Mouse (Mus musculus) E14TG2a.4 (cell line): ENCODE results near the gene Gnmt.

Source experiments
- CTCF ChIP-seq: conservative IDR thresholded peaks from 2 replicates; pipeline ENCODE4 v1.5.1; 2014; ENCODE audit warnings: low read length
- NANOG ChIP-seq: IDR thresholded peaks from 2 replicates; pipeline ENCODE4 v1.6.1; 2014; ENCODE audit warnings: borderline replicate concordance, low read length, mixed read lengths
- POU5F1 ChIP-seq: IDR thresholded peaks from 2 replicates; pipeline ENCODE4 v1.6.1; 2014; ENCODE audit warnings: low read length, borderline replicate concordance

DNA sequence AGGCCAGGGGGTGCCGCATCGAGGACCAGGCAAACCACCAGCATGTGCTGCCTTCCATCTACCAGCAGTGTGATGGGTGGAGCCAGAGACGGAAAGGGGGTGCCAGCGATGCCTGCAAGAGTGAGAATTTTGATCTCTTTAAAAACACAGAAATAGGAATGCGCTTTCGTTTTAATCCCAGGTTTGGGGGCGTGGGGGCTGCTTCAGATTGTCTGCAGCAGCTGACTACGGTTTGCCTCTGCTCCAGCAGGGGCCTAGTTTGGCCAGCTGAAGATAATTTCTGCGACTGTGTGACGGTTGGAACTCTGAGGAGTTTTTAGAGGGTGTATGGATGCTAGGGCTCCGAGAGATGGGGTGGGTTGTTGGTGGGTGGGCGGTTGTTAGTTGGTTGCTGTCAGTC lies 29.8 kb upstream of the Gnmt start:
- TF ChIP-seq CTCF, result no peak
- no peak for TF ChIP-seq NANOG
- TF ChIP-seq POU5F1, result no peak
